Mouse (Mus musculus) heart, embryonic 16.5 days (tissue): Measurements from ENCODE around the gene Prkn. TPM values are rescaled to one million over a fixed set of nuclear protein-coding genes. Genes with fewer than 3 reads are reported as not detected.

ENCODE experiments used
- ATAC-seq: fragments of 200-750 bp; cut with Nextera tagmentation; replicated peaks from 2 replicates; pipeline ENCODE4 v1.8.0; 2017; ENCODE audit warnings: moderate number of reproducible peaks; ENCODE audit not compliant: insufficient read depth, low FRiP score; ENCODE audit errors: extremely low read depth
- H3K27ac ChIP-seq: fragments of 300-500 bp; sonication (generic); 2 replicates; pipeline ENCODE4 v1.5.1; 2014; ENCODE audit warnings: mild to moderate bottlenecking, low read length, control low read depth, moderate library complexity
- H3K27me3 ChIP-seq: fragments of 300-500 bp; sonication (generic); 2 replicates; pipeline ENCODE4 v1.6.1; 2014; ENCODE audit warnings: low read length, mixed read lengths; ENCODE audit not compliant: control insufficient read depth, insufficient read depth
- H3K36me3 ChIP-seq: fragments of 300-500 bp; sonication (generic); 2 replicates; pipeline ENCODE4 v1.6.1; 2014; ENCODE audit not compliant: control insufficient read depth, insufficient read depth
- H3K4me1 ChIP-seq: fragments of 300-500 bp; sonication (generic); 2 replicates; pipeline ENCODE4 v1.6.1; 2014; ENCODE audit warnings: low read length, mixed read lengths; ENCODE audit not compliant: control insufficient read depth, insufficient read depth
- H3K4me2 ChIP-seq: fragments of 300-500 bp; sonication (generic); 2 replicates; pipeline ENCODE4 v1.6.1; 2014; ENCODE audit warnings: low read depth, mild to moderate bottlenecking, control low read depth, low read length
- H3K4me3 ChIP-seq: fragments of 300-500 bp; sonication (generic); 2 replicates; pipeline ENCODE4 v1.5.1; 2014; ENCODE audit warnings: mild to moderate bottlenecking, control low read depth, low read length
- H3K9ac ChIP-seq: fragments of 300-500 bp; sonication (generic); 2 replicates; pipeline ENCODE4 v1.6.1; 2014; ENCODE audit warnings: low read length, control low read depth
- H3K9me3 ChIP-seq: fragments of 300-500 bp; sonication (generic); replicated peaks from 2 replicates; pipeline ENCODE4 v1.6.1; 2016; ENCODE audit warnings: low read length; ENCODE audit not compliant: control insufficient read depth
- WGBS: fragments of 180-500 bp; shearing (Covaris S2); extraction: QIAGEN DNeasy Blood & Tissue Kit; methylation state at CpG from one replicate; pipeline ENCODE4 v1.1.7; 2014; 5-methylcytosine and 5-hydroxymethylcytosine counted together
- polyA plus RNA-seq: library from polyadenylated mRNA; unstranded; fragments of >200 nt; fragmentation: Nextera tagmentation; extraction: Ambion mirVana; gene quantifications from 2 replicates; pipeline ENCODE4 v1.2.1, GENCODE M21; 2015

The Prkn gene
- polyA plus RNA-seq, 1 experiment from 2014 or later, result 2.4 TPM

- WGBS, result 77% methylated on average over 12 of the region's 12 CpGs
Observed at GRCm38 (mm10) chr17:11730656-11731594, 890.7 kb downstream of the Prkn start.

DNA sequence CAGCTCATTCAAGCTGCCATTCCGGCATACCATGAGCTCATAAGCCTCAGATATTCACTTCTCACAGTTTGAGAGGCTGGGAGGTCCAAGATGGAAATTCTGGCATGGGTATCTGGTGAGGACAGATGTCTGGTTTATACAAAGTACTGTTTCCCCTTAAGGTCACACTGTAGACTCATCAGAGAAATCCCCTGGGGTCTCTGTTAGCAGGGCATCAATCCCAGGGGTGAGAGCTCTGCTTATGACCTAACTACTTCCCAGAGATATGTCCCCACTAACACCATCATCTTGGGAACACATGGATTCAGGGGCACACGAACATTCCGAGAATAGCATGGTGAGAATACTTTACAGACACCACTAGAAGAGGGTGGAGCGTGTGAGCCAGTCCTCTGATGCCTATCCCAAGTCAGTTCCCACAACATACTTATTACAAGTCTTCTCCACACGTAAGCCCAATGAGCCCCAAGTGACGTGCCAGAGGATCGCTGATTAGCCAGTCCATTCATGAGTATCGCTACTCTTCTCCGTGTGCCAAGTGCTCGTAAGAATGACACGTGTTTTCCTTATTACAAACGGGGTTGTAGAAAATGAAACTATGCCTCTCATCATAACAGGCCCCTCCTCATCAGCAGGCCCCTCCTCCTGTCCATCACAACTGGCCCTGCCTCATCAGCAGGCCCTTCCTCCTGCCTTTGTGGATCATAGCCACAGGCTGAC lies 895.1 kb downstream of the Prkn start:
- Histone ChIP-seq H3K27ac (no peak overlapping the region), H3K9me3 (no peaks in the 10 kb centered on the region), H3K4me1 (peaks cover 3% of the 10 kb centered on the region; the same call in 1 of the 2 replicates), H3K27me3 (no peaks in the 10 kb centered on the region), H3K4me3 (no peak overlapping the region), H3K36me3 (no peaks in the 10 kb centered on the region), H3K4me2 (no peak overlapping the region), H3K9ac (no peak overlapping the region)
- ATAC-seq, result no peak
- 70% methylated on average over 12 of the region's 12 CpGs for WGBS

More at GRCm38 (mm10) chr17:11730656-11731594, 890.7 kb downstream of the Prkn start:
- no peaks in the 10 kb centered on the region for H3K27me3 ChIP-seq
- H3K4me1 ChIP-seq, result peaks cover 3% of the 10 kb centered on the region; the same call in 1 of the 2 replicates
- no peaks in the 10 kb centered on the region for H3K36me3 ChIP-seq
- H3K9me3 ChIP-seq, result no peaks in the 10 kb centered on the region
- H3K4me2 ChIP-seq, result no peak overlapping the region
- H3K9ac ChIP-seq, result no peak overlapping the region
- no peak for ATAC-seq
- H3K27ac ChIP-seq, result no peak overlapping the region
- H3K4me3 ChIP-seq, result no peak overlapping the region

DNA sequence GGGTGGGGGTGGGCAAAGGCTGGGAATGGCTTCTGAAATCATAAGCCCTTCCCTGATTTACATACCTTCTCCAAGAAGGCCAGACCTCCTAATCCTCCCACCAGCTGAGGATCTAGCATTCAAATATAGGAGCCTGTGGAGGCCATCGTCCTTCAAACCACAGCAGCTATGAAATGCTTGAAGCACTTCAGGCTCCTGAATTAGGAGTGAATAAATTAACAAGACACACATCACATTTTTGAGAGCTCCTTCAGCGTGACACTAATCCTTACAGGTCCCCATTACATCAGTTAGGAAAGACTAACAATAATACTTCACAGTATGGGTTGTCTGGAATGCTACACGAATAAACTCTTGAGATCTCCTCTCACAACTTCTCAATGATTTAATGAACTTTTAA lies 896.3 kb downstream of the Prkn start:
- Histone ChIP-seq H3K4me3 (no peak overlapping the region), H3K27ac (no peak overlapping the region), H3K27me3 (no peaks in the 10 kb centered on the region), H3K9ac (no peak overlapping the region), H3K9me3 (no peaks in the 10 kb centered on the region), H3K4me2 (no peak overlapping the region), H3K4me1 (peaks cover 3% of the 10 kb centered on the region; the same call in 1 of the 2 replicates), H3K36me3 (no peaks in the 10 kb centered on the region)
- ATAC-seq, result no peak
- WGBS, result 72% methylated on average over 3 of the region's 3 CpGs

GRCm38 (mm10) chr17:11737905-11738304 lies 897.7 kb downstream of the Prkn start:
- 93% methylated on average over 10 of the region's 10 CpGs for WGBS
- H3K36me3 ChIP-seq, result no peaks in the 10 kb centered on the region
- ATAC-seq, result no peak
- H3K4me3 ChIP-seq, result no peak overlapping the region
- H3K4me2 ChIP-seq, result no peak overlapping the region
- H3K4me1 ChIP-seq, result peaks cover 3% of the 10 kb centered on the region; the same call in 1 of the 2 replicates
- H3K27me3 ChIP-seq, result no peaks in the 10 kb centered on the region
- H3K9ac ChIP-seq, result no peak overlapping the region
- no peaks in the 10 kb centered on the region for H3K9me3 ChIP-seq
- H3K27ac ChIP-seq, result no peak overlapping the region

DNA sequence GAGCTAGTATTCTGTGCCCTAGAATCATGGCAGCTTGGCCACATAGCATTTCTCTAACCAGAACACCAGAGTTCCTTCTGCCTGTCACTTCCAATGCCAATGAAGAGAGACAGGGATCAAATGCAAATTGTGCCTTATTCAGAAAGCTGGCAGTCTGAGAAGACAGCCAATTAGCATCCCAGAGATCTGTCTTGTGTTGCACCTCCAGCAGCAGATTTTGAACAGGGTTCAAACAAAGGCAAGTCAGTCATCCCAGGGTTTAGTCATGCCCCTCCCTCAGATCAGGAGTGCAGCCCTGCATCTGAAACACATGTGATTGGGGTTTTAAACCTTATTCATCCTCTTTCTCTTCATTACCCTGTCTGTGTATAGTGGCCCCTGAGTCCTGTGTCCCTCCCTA lies 900.5 kb downstream of the Prkn start:
- ATAC-seq, result no peak

DNA sequence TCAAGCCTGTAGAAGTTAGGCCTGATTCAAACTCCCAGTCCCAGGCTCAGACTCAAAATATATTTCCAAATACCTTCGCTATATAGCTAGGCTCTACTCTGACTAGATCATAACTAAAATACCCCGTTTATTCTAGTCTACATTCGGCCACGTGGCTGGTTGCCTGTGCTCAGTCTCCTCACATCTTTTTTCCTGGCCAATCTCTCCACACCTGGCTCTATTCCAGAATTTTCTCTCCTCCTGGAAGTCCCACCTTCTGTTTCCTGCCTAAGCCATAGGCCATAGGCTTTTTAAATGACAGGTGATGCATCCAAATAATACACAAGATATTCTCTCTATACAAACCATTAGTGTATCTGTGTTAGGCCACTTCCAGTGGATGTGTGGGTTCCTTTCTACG lies 901.0 kb downstream of the Prkn start:
- no peaks in the 10 kb centered on the region for H3K9me3 ChIP-seq
- no peak overlapping the region for H3K9ac ChIP-seq
- 76% methylated on average over 5 of the region's 5 CpGs for WGBS
- H3K36me3 ChIP-seq, result no peaks in the 10 kb centered on the region
- no peak overlapping the region for H3K27ac ChIP-seq
- H3K27me3 ChIP-seq, result no peaks in the 10 kb centered on the region
- no peak overlapping the region for H3K4me3 ChIP-seq
- H3K4me2 ChIP-seq, result no peak overlapping the region
- no peak for ATAC-seq
- H3K4me1 ChIP-seq, result no peaks in the 10 kb centered on the region; the same call in 1 of the 2 replicates

More for the DNA sequence above, 900.5 kb downstream of the Prkn start:
- no peak overlapping the region for H3K4me2 ChIP-seq
- H3K4me3 ChIP-seq, result no peak overlapping the region
- H3K4me1 ChIP-seq, result no peaks in the 10 kb centered on the region; the same call in 1 of the 2 replicates
- H3K27ac ChIP-seq, result no peak overlapping the region
- no peaks in the 10 kb centered on the region for H3K36me3 ChIP-seq
- H3K9me3 ChIP-seq, result no peaks in the 10 kb centered on the region
- no peaks in the 10 kb centered on the region for H3K27me3 ChIP-seq
- no peak overlapping the region for H3K9ac ChIP-seq

- ATAC-seq, result no peak
- Histone ChIP-seq H3K4me3 (no peak overlapping the region), H3K9me3 (no peaks in the 10 kb centered on the region), H3K36me3 (no peaks in the 10 kb centered on the region), H3K4me2 (no peak overlapping the region), H3K27ac (no peak overlapping the region), H3K4me1 (no peaks in the 10 kb centered on the region), H3K27me3 (no peaks in the 10 kb centered on the region), H3K9ac (no peak overlapping the region)
- WGBS, result 87% methylated on average over 2 of the region's 2 CpGs
Observed at GRCm38 (mm10) chr17:11751251-11751650, 911.1 kb downstream of the Prkn start.

GRCm38 (mm10) chr17:11752686-11753085 lies 912.5 kb downstream of the Prkn start:
- H3K36me3 ChIP-seq, result no peaks in the 10 kb centered on the region
- H3K4me2 ChIP-seq, result no peak overlapping the region
- H3K9me3 ChIP-seq, result no peaks in the 10 kb centered on the region
- H3K9ac ChIP-seq, result no peak overlapping the region
- no peaks in the 10 kb centered on the region for H3K4me1 ChIP-seq
- no peak for ATAC-seq
- H3K4me3 ChIP-seq, result no peak overlapping the region
- WGBS, result 51% methylated on average over 2 of the region's 2 CpGs
- no peak overlapping the region for H3K27ac ChIP-seq
- no peaks in the 10 kb centered on the region for H3K27me3 ChIP-seq

DNA sequence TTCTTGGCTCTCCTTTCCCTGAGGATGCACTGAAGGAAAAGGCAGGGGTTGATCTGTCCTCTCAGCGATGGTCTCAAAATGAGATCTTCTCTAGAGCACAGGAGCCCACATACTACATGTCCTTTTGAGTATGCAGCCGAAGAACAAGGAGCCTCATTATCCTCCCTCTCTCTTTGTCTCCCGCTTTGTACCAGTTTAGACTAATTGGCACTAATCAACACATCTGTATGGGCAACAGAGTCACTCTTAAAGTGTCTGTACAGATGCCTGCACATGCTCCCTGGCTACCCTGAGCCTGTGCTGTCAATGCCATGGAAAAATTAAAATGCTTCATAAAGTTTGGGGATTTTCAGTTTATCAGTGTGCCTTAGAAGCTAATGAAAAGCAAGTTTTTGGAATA lies 924.9 kb downstream of the Prkn start:
- Histone ChIP-seq H3K27me3 (no peaks in the 10 kb centered on the region), H3K9me3 (no peaks in the 10 kb centered on the region; the same call in 1 of the 2 replicates), H3K36me3 (no peaks in the 10 kb centered on the region), H3K4me3 (no peak overlapping the region), H3K4me1 (no peaks in the 10 kb centered on the region), H3K4me2 (no peak overlapping the region), H3K9ac (no peak overlapping the region), H3K27ac (no peak overlapping the region)
- no peak for ATAC-seq
- 73% methylated on average over 3 of the region's 3 CpGs for WGBS
